Mouse (Mus musculus): ENCODE results near the gene Clasp2. TPM values are rescaled to one million over a fixed set of nuclear protein-coding genes. Genes with fewer than 3 reads are reported as not detected.

Gene Clasp2
- total and polyA plus RNA-seq, 3 experiments: 28.7 to 209 (median 30.8) TPM

- no peaks in the 10 kb centered on the region for H3K27me3 ChIP-seq (ENCODE audit: control insufficient read depth in 1 of 2, insufficient read depth in 2 of 2, low read length in 2 of 2)
- DNase-seq (ENCODE audit: low read depth, low spot score): no peak
- no peaks in the 10 kb centered on the region for H3K79me2 ChIP-seq (ENCODE audit: control insufficient read depth, insufficient read depth, low read length, poor library complexity)
- H3K4me1 ChIP-seq (ENCODE audit: control insufficient read depth in 1 of 2, insufficient read depth in 2 of 2, low read length in 2 of 2): no peaks in the 10 kb centered on the region
- no peak overlapping the region for H3K27ac ChIP-seq (ENCODE audit: control insufficient read depth, low read depth, low read length)
- no peaks in the 10 kb centered on the region for H3K9me3 ChIP-seq (replicated peaks; ENCODE audit: insufficient read depth, low read length)
- H3K9ac ChIP-seq (ENCODE audit: control insufficient read depth, low read depth, low read length, poor library complexity, severe bottlenecking): no peak overlapping the region
- TF ChIP-seq MAFK (IDR thresholded peaks at IDR 0.05; ENCODE audit: borderline replicate concordance, low read depth, low read length) (no peak), RCOR1 (IDR thresholded peaks at IDR 0.05; ENCODE audit: low read depth, low read length) (no peak), MEF2A (IDR thresholded peaks at IDR 0.05; ENCODE audit: extremely low read depth, insufficient replicate concordance, low read depth, low read length, poor library complexity, severe bottlenecking) (no peak)
- no peaks in the 10 kb centered on the region; a peak in 2 of 4 replicates for H3K36me3 ChIP-seq (ENCODE audit: control insufficient read depth in 1 of 2, insufficient read depth in 2 of 2, low read length in 2 of 2)
- no peak overlapping the region for H3K4me3 ChIP-seq (ENCODE audit: control insufficient read depth in 1 of 2, insufficient read depth in 1 of 2, low read depth in 2 of 2, low read length in 2 of 2)
These were observed 95.7 kb downstream of the Clasp2 start for GRCm38 (mm10) chr9:113837001-113837400.

DNA sequence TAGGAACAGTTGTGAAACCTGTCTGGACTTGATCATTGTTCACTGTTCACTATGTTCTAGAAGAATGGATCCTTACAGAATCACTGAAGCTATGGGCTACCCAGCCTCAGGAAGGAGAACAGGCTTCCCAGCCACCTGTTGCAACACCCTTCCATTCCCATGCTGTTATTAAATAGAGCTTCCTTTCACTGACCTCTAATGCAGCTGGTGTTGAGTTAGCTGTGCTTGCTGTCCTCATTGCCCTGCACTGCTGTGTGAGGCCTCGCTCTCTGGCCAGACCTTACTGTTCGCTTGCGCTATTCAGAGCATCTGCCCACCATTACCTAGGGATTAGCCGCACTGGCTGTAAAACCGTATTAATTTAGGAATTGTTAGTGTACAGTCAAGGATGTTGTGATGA, 96.2 kb downstream of the Clasp2 start:
- no peak overlapping the region for H3K27ac ChIP-seq (ENCODE audit: control insufficient read depth, low read depth, low read length)
- no peak overlapping the region for H3K9ac ChIP-seq (ENCODE audit: control insufficient read depth, low read depth, low read length, poor library complexity, severe bottlenecking)
- no peaks in the 10 kb centered on the region; a peak in 2 of 4 replicates for H3K36me3 ChIP-seq (ENCODE audit: control insufficient read depth in 1 of 2, insufficient read depth in 2 of 2, low read length in 2 of 2)

DNA sequence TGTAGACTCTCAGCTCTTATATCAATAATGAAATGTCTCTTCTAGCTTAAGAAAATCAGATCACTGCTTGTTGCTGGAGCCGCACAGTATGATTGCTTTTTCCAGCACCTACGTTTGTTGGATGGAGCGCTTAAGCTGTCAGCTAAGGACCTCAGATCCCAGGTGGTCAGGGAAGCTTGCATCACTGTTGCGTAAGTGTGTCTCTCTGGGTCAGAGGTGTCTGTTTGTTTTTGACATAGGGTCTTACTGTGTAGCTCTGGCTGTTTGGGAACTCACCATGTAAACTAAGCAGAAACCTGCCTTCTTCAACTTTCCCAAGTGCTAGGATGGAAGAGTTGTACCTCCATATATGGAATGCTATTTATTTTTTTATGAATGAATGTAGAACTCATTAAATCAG, 102.8 kb downstream of the Clasp2 start:
- Histone ChIP-seq H3K79me2 (ENCODE audit: control insufficient read depth, insufficient read depth, low read length, poor library complexity) (no peaks in the 10 kb centered on the region), H3K36me3 (ENCODE audit: control insufficient read depth in 1 of 2, insufficient read depth in 2 of 2, low read length in 2 of 2) (peaks cover 0 to 4% of the 10 kb centered on the region in 2 experiments; a peak in 2 of 4 replicates), H3K27me3 (ENCODE audit: control insufficient read depth in 1 of 2, insufficient read depth in 2 of 2, low read length in 2 of 2) (no peaks in the 10 kb centered on the region), H3K27ac (ENCODE audit: control insufficient read depth, low read depth, low read length) (no peak overlapping the region), H3K4me1 (ENCODE audit: control insufficient read depth in 1 of 2, insufficient read depth in 2 of 2, low read length in 2 of 2) (no peaks in the 10 kb centered on the region), H3K9ac (ENCODE audit: control insufficient read depth, low read depth, low read length, poor library complexity, severe bottlenecking) (no peak overlapping the region), H3K4me3 (ENCODE audit: control insufficient read depth in 1 of 2, insufficient read depth in 1 of 2, low read depth in 2 of 2, low read length in 2 of 2) (no peak overlapping the region), H3K9me3 (replicated peaks; ENCODE audit: insufficient read depth, low read length) (no peaks in the 10 kb centered on the region)
- DNase-seq (ENCODE audit: low read depth, low spot score): no peak
- TF ChIP-seq CHD2 (IDR thresholded peaks at IDR 0.05; ENCODE audit: low read length) (no peak), ELF1 (IDR thresholded peaks at IDR 0.05; ENCODE audit: low read depth, low read length) (no peak), TCF12 (IDR thresholded peaks at IDR 0.05; ENCODE audit: low read depth, low read length) (no peak), KAT2A (conservative IDR thresholded peaks at IDR 0.05; ENCODE audit: low read depth, low read length) (no peak), USF1 (IDR thresholded peaks at IDR 0.05; ENCODE audit: low read depth, low read length) (no peak), CHD1 (IDR thresholded peaks at IDR 0.05; ENCODE audit: low read depth, low read length) (no peak), TAL1 (IDR thresholded peaks at IDR 0.05; ENCODE audit: low read length) (no peak), JUND (IDR thresholded peaks at IDR 0.05; ENCODE audit: low read depth, low read length) (no peak), EP300 (IDR thresholded peaks at IDR 0.05; ENCODE audit: low read depth in 1 of 2, low read length in 2 of 2) (no peak)

More for the DNA sequence above, 96.2 kb downstream of the Clasp2 start:
- H3K79me2 ChIP-seq (ENCODE audit: control insufficient read depth, insufficient read depth, low read length, poor library complexity): no peaks in the 10 kb centered on the region
- TF ChIP-seq USF2 (IDR thresholded peaks at IDR 0.05; ENCODE audit: borderline replicate concordance in 1 of 2, insufficient read depth in 1 of 2, low read depth in 1 of 2, low read length in 2 of 2) (no peak), MYC (IDR thresholded peaks at IDR 0.05; ENCODE audit: low read depth, low read length) (no peak), HCFC1 (IDR thresholded peaks at IDR 0.05; ENCODE audit: low read depth, low read length) (no peak), NRF1 (IDR thresholded peaks at IDR 0.05; ENCODE audit: insufficient read depth, low read depth, low read length, poor library complexity, severe bottlenecking) (no peak), SMC3 (IDR thresholded peaks at IDR 0.05; ENCODE audit: low read depth, low read length) (no peak), CHD1 (IDR thresholded peaks at IDR 0.05; ENCODE audit: low read depth, low read length) (no peak), MYB (IDR thresholded peaks at IDR 0.05; ENCODE audit: low read depth, low read length) (no peak), BHLHE40 (IDR thresholded peaks at IDR 0.05; ENCODE audit: borderline replicate concordance, low read depth, low read length) (no peak), MAZ (IDR thresholded peaks at IDR 0.05; ENCODE audit: low read depth, low read length) (no peak), MAFK (IDR thresholded peaks at IDR 0.05; ENCODE audit: borderline replicate concordance, low read depth, low read length) (no peak), RCOR1 (IDR thresholded peaks at IDR 0.05; ENCODE audit: low read depth, low read length) (no peak), MXI1 (IDR thresholded peaks at IDR 0.05; ENCODE audit: low read depth, low read length) (no peak), POLR2AphosphoS5 (IDR thresholded peaks at IDR 0.05; ENCODE audit: borderline replicate concordance, low read depth, low read length) (no peak), USF1 (IDR thresholded peaks at IDR 0.05; ENCODE audit: low read depth, low read length) (no peak), KAT2A (conservative IDR thresholded peaks at IDR 0.05; ENCODE audit: low read depth, low read length) (no peak), UBTF (IDR thresholded peaks at IDR 0.05; ENCODE audit: borderline replicate concordance, insufficient read depth, low read depth, low read length) (no peak), ZKSCAN1 (IDR thresholded peaks at IDR 0.05; ENCODE audit: low read depth, low read length) (no peak), MEF2A (IDR thresholded peaks at IDR 0.05; ENCODE audit: extremely low read depth, insufficient replicate concordance, low read depth, low read length, poor library complexity, severe bottlenecking) (no peak), GABPA (IDR thresholded peaks at IDR 0.05; ENCODE audit: low read depth, low read length) (no peak)
- H3K4me3 ChIP-seq (ENCODE audit: control insufficient read depth in 1 of 2, insufficient read depth in 1 of 2, low read depth in 2 of 2, low read length in 2 of 2): no peak overlapping the region
- no peaks in the 10 kb centered on the region for H3K4me1 ChIP-seq (ENCODE audit: control insufficient read depth in 1 of 2, insufficient read depth in 2 of 2, low read length in 2 of 2)
- DNase-seq (ENCODE audit: low read depth, low spot score): no peak
- no peaks in the 10 kb centered on the region for H3K9me3 ChIP-seq (replicated peaks; ENCODE audit: insufficient read depth, low read length)
- no peaks in the 10 kb centered on the region for H3K27me3 ChIP-seq (ENCODE audit: control insufficient read depth in 1 of 2, insufficient read depth in 2 of 2, low read length in 2 of 2)

Data from MEL (cell line).